In the genomic region with DNA sequence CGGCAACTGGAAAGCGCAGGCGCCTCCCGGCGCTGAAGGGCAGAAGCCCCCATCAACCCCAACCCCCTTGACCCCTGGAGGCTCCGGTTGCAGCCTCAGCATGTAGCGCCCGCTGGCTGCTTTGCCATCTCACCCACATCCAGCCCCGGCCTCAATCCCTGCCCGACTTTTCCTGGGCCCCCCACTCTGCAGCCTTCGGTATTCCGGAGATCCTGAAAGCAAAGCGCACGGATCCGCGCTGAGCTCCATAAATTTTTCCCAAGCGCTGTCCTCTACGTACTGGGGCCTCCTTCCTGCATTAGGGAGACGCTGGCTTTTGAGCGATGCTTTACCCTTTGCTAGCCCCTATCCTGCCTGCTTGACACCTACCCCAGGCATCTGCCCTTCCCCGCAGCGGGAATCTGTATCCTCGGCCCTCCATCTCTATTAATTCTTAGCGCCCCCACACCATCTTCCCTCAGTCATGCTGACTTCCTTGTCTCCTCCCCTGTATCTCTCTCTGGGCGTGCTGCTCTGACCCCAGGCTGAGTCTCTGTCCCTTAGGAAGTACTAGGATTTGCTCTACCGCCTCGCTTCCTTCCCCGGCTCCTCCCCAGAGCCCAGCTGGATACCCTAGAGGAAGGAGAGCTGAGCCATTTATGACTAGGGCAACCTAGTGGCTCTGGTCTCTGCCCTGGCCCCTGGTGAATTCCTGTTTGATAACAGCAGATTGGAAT, we compare ENCODE assay signal across 8 mouse cellular contexts. TPM values are rescaled to one million over a fixed set of nuclear protein-coding genes. Genes with fewer than 3 reads are reported as not detected.
DNase-seq lines count a peak whose midpoint lies in the region; ATAC-seq and TF ChIP-seq lines count a peak whose summit lies in the region.

No protein-coding gene starts in this region.

- H3K27ac ChIP-seq in left cerebral cortex, adult 2 months = peak overlapping the region; percentile 99
- H3K27ac ChIP-seq in cerebellum, adult 2 months (ENCODE audit: insufficient read depth, low read length) = peak overlapping the region; percentile 97
- peak overlapping the region; percentile 53 to 89 for H3K27ac ChIP-seq in heart, embryonic 14.5 days (replicated peaks in 1 of 2; ENCODE audit: control insufficient read depth in 1 of 2, insufficient read depth in 1 of 2, low read depth in 2 of 2, low read length in 2 of 2)
- peak overlapping the region; percentile 88 for H3K27ac ChIP-seq in neural tube, embryonic 14.5 days (ENCODE audit: low read depth, low read length)

- H3K4me2 ChIP-seq in heart, embryonic 14.5 days (ENCODE audit: low read length) = peak overlapping the region; percentile 95
- peak overlapping the region; percentile 93 for H3K4me2 ChIP-seq in neural tube, embryonic 14.5 days (ENCODE audit: low read depth, low read length)

- peak; percentile 41; the same call in 1 of the 2 replicates for TF ChIP-seq POLR2A in cerebellum, adult 2 months (IDR thresholded peaks at IDR 0.05; ENCODE audit: borderline replicate concordance, insufficient read depth, low read length)

- 1% methylated on average over 28 of the region's 28 CpGs for WGBS in cerebellum, adult 2 months
- 3% methylated on average over 23 of the region's 28 CpGs for WGBS in heart, embryonic 14.5 days
- 1% methylated on average over 27 of the region's 28 CpGs for WGBS in neural tube, embryonic 14.5 days

- H3K4me1 ChIP-seq in cerebellum, adult 2 months (ENCODE audit: control insufficient read depth, insufficient read depth, low read length) = peaks cover 62% of the 10 kb centered on the region
- peaks cover 44 to 70% of the 10 kb centered on the region in 2 experiments for H3K4me1 ChIP-seq in heart, embryonic 14.5 days (ENCODE audit: control insufficient read depth in 2 of 2, insufficient read depth in 2 of 2, low read length in 2 of 2)
- peaks cover 33% of the 10 kb centered on the region for H3K4me1 ChIP-seq in neural tube, embryonic 14.5 days (ENCODE audit: control insufficient read depth, insufficient read depth, low read length)

- no peaks in the 10 kb centered on the region for H3K9me3 ChIP-seq in heart, embryonic 14.5 days (ENCODE audit: control insufficient read depth, low read length)
- H3K9me3 ChIP-seq in neural tube, embryonic 14.5 days (ENCODE audit: control insufficient read depth, low read length) = no peaks in the 10 kb centered on the region

- TF ChIP-seq CTCF in left cerebral cortex, adult 2 months (IDR thresholded peaks at IDR 0.05) = no peak
- no peak for TF ChIP-seq CTCF in cerebellum, adult 2 months (IDR thresholded peaks at IDR 0.05; ENCODE audit: borderline replicate concordance, insufficient read depth, low read depth, low read length)

- ATAC-seq in heart, embryonic 14.5 days (ENCODE audit: insufficient number of reproducible peaks, insufficient read depth, low FRiP score, low read depth) = peak; percentile 7; the same call in 1 of the 2 replicates
- ATAC-seq in neural tube, embryonic 14.5 days (ENCODE audit: low read depth) = peak; percentile 33

- peak overlapping the region; percentile 94 for H3K9ac ChIP-seq in heart, embryonic 14.5 days (ENCODE audit: low read length)
- H3K9ac ChIP-seq in neural tube, embryonic 14.5 days (replicated peaks; ENCODE audit: low read depth, low read length) = peak overlapping the region; percentile 86

- peak overlapping the region; percentile 79 for H3K4me3 ChIP-seq in left cerebral cortex, adult 2 months
- H3K4me3 ChIP-seq in cerebellum, adult 2 months (replicated peaks; ENCODE audit: insufficient read depth, low read depth, low read length) = peak overlapping the region; percentile 73
- H3K4me3 ChIP-seq in heart, embryonic 14.5 days (ENCODE audit: control insufficient read depth in 1 of 2, insufficient read depth in 1 of 2, low read depth in 1 of 2, low read length in 2 of 2) = peak overlapping the region; percentile 41 to 68
- H3K4me3 ChIP-seq in neural tube, embryonic 14.5 days (ENCODE audit: low read depth, low read length) = peak overlapping the region; percentile 59

- H3K27me3 ChIP-seq in cerebellum, adult 2 months (ENCODE audit: control insufficient read depth, insufficient read depth, low read length) = no peaks in the 10 kb centered on the region
- H3K27me3 ChIP-seq in heart, embryonic 14.5 days (ENCODE audit: control insufficient read depth, insufficient read depth, low read length) = peaks cover 11% of the 10 kb centered on the region; the same call in 1 of the 2 replicates
- peaks cover 6% of the 10 kb centered on the region for H3K27me3 ChIP-seq in neural tube, embryonic 14.5 days (ENCODE audit: control insufficient read depth, insufficient read depth, low read length)

- H3K36me3 ChIP-seq in heart, embryonic 14.5 days (ENCODE audit: control insufficient read depth, insufficient read depth, low read length) = peaks cover 12% of the 10 kb centered on the region
- H3K36me3 ChIP-seq in neural tube, embryonic 14.5 days (ENCODE audit: control insufficient read depth, insufficient read depth, low read length) = no peaks in the 10 kb centered on the region

- intact Hi-C loops in left cerebral cortex, adult 2 months (cut with DNase I) = no loop called here
- intact Hi-C loops in left cerebral cortex, postnatal 4 days (cut with DNase I) = no loop called here

- DNase-seq in left cerebral cortex, adult 2 months (ENCODE audit: extremely low spot score in 1 of 2, low spot score in 2 of 2) = peak in 1 of 2 experiments; percentile 35
- DNase-seq in left cerebral cortex, adult 9 months (ENCODE audit: low spot score in 2 of 2) = no peak
- peak; percentile 77 for DNase-seq in cerebellum, adult 2 months
- peak; percentile 52 to 66 for DNase-seq in kidney, postnatal 4 days
- DNase-seq in urinary bladder, postnatal 10 days (ENCODE audit: low spot score) = no peak
- DNase-seq in left cerebral cortex, postnatal 4 days = no peak

RNA-seq across cellular contexts. Expression of gene Speg, which starts 7.4 kb away (rescaled TPM):
- 100 to 1,000 TPM; 199 to 215 TPM for total RNA-seq in left cerebral cortex, adult 2 months (2021)
- polyA plus RNA-seq in cerebellum, adult 2 months (2012; rRNA removed) = 122 and 143 TPM in 2 replicates
- 52.4 and 53.4 TPM in 2 replicates for polyA plus RNA-seq in heart, embryonic 14.5 days (2014; fragmentation: Nextera tagmentation; extraction: Ambion mirVana)
- 19.5 and 20.8 TPM in 2 replicates for polyA plus RNA-seq in neural tube, embryonic 14.5 days (2014; fragmentation: Nextera tagmentation; extraction: Ambion mirVana)
- total RNA-seq in left cerebral cortex, postnatal 4 days (2021) = 100 to 1,000 TPM; 131 to 143 TPM

RNA-seq across cellular contexts. Expression of gene Des, which starts 22.4 kb away (rescaled TPM):
- total RNA-seq in left cerebral cortex, adult 2 months (2021) = 1 to 10 TPM in 1 of 2 experiments, under 1 TPM in 1; 0.77 to 1.7 TPM
- polyA plus RNA-seq in cerebellum, adult 2 months (2012; rRNA removed) = 2.0 and 2.1 TPM in 2 replicates
- polyA plus RNA-seq in heart, embryonic 14.5 days (2014; fragmentation: Nextera tagmentation; extraction: Ambion mirVana) = 351 and 377 TPM in 2 replicates
- 1.1 TPM in 2 replicates for polyA plus RNA-seq in neural tube, embryonic 14.5 days (2014; fragmentation: Nextera tagmentation; extraction: Ambion mirVana)
- total RNA-seq in left cerebral cortex, postnatal 4 days (2021) = 1 to 10 TPM; 1.6 to 2.5 TPM

RNA-seq across cellular contexts. Expression of gene Gmppa, which starts 53.2 kb away (rescaled TPM):
- total RNA-seq in left cerebral cortex, adult 2 months (2021) = 10 to 100 TPM; 65.0 to 69.4 TPM
- polyA plus RNA-seq in cerebellum, adult 2 months (2012; rRNA removed) = 155 and 187 TPM in 2 replicates
- 53.3 and 71.9 TPM in 2 replicates for polyA plus RNA-seq in heart, embryonic 14.5 days (2014; fragmentation: Nextera tagmentation; extraction: Ambion mirVana)
- 58.6 and 64.5 TPM in 2 replicates for polyA plus RNA-seq in neural tube, embryonic 14.5 days (2014; fragmentation: Nextera tagmentation; extraction: Ambion mirVana)
- 10 to 100 TPM; 47.9 to 60.5 TPM for total RNA-seq in left cerebral cortex, postnatal 4 days (2021)

Comparison
In these comparisons a context has a peak if more than half of its experiments do, and no peak if none do; other contexts are left out.
1. DNase-seq: peak in cerebellum, adult 2 months (2 of 2) and kidney, postnatal 4 days (2 of 2); none in left cerebral cortex, adult 9 months (0 of 2), urinary bladder, postnatal 10 days (single experiment) and left cerebral cortex, postnatal 4 days (single experiment).
2. RNA of gene Des, which starts 22.4 kb away (polyA plus RNA-seq): 351 to 377 TPM in heart, embryonic 14.5 days; 2.0 to 2.1 TPM in cerebellum, adult 2 months and 1.1 TPM in neural tube, embryonic 14.5 days; every median in the first group is over 100 times any median in the second.
3. Peak in every context shown above with its lines, with median percentiles within 50 percentile points of each other: H3K27ac ChIP-seq and H3K4me3 ChIP-seq.